Mouse (Mus musculus) spleen, postnatal 10 days (tissue): Measurements from ENCODE around the gene Cactin.
A peak's percentile ranks its signal among the peaks of the same experiment; 100 is the strongest.

ENCODE experiments used
- DNase-seq, 2 experiments: peaks; one replicate each; pipeline ENCODE4 v3.0.0; 2021 to 2022; ENCODE audit warnings: low spot score in 2 of 2

Gene Cactin

GRCm38 (mm10) chr10:81341333-81341949 is 20.5 kb downstream of the Cactin start:
- peak; percentile 68 to 88 for DNase-seq

- DNase-seq: peak in 1 of 2 experiments; percentile 49
These were observed 22.0 kb downstream of the Cactin start, which contains the start of gene Gipc3 for GRCm38 (mm10) chr10:81342686-81343505. TSS of gene Gipc3 (minus strand) at chr10:81343266.

- DNase-seq: peak in 1 of 2 experiments; percentile 44
These were observed 23.7 kb downstream of the Cactin start for GRCm38 (mm10) chr10:81344421-81345161.

- DNase-seq: no peak
These were observed 24.2 kb downstream of the Cactin start for GRCm38 (mm10) chr10:81345162-81345534.

- DNase-seq: peak; percentile 51 to 84
These were observed 25.7 kb downstream of the Cactin start for GRCm38 (mm10) chr10:81346453-81347067.

- peak; percentile 47 to 76 for DNase-seq
These were observed 28.2 kb downstream of the Cactin start for GRCm38 (mm10) chr10:81349146-81349545.

GRCm38 (mm10) chr10:81349961-81350350 is 29.1 kb downstream of the Cactin start:
- no peak for DNase-seq

- DNase-seq: peak; percentile 95 to 99
These were observed 29.6 kb downstream of the Cactin start, which contains the start of gene Hmg20b for GRCm38 (mm10) chr10:81350351-81351063. TSS of gene Hmg20b (minus strand) at chr10:81350480.

GRCm38 (mm10) chr10:81351678-81352291 is 30.9 kb downstream of the Cactin start:
- peak; percentile 58 to 84 for DNase-seq

GRCm38 (mm10) chr10:81354738-81355477 is 34.0 kb downstream of the Cactin start:
- no peak for DNase-seq

- no peak for DNase-seq
These were observed 34.6 kb downstream of the Cactin start for GRCm38 (mm10) chr10:81355533-81355932.

GRCm38 (mm10) chr10:81356352-81356990 is 35.6 kb downstream of the Cactin start:
- DNase-seq: no peak

GRCm38 (mm10) chr10:81356991-81357844 is 36.3 kb downstream of the Cactin start, which contains the start of gene Mfsd12:
TSS of gene Mfsd12 (plus strand) at chr10:81357491.
- peak; percentile 83 to 95 for DNase-seq

GRCm38 (mm10) chr10:81358209-81358608 is 37.3 kb downstream of the Cactin start:
- DNase-seq: peak in 1 of 2 experiments; percentile 39

- DNase-seq: no peak
These were observed 37.9 kb downstream of the Cactin start for GRCm38 (mm10) chr10:81358841-81359240.

- peak in 1 of 2 experiments; percentile 29 for DNase-seq
These were observed 39.8 kb downstream of the Cactin start for GRCm38 (mm10) chr10:81360721-81361120.

- DNase-seq: peak; percentile 75 to 85
These were observed 41.5 kb downstream of the Cactin start for GRCm38 (mm10) chr10:81362336-81362949.
